Mouse (Mus musculus) kidney, embryonic 15.5 days (tissue): ENCODE data around the gene Brca2. TPM values are rescaled to one million over a fixed set of nuclear protein-coding genes. Genes with fewer than 3 reads are reported as not detected.

ENCODE experiments used
- ATAC-seq: fragments of 200-750 bp; cut with Nextera tagmentation; replicated peaks from 2 replicates; pipeline ENCODE4 v1.8.0; 2017; ENCODE audit warnings: moderate TSS enrichment; ENCODE audit not compliant: low FRiP score
- H3K27ac ChIP-seq: fragments of 300-500 bp; sonication (generic); 2 replicates; pipeline ENCODE4 v1.5.1; 2015; ENCODE audit warnings: mild to moderate bottlenecking, inconsistent platforms
- H3K27me3 ChIP-seq: fragments of 300-500 bp; sonication (generic); 2 replicates; pipeline ENCODE4 v1.6.1; 2015; ENCODE audit warnings: inconsistent platforms
- H3K36me3 ChIP-seq: fragments of 300-500 bp; sonication (generic); 2 replicates; pipeline ENCODE4 v1.6.1; 2015; ENCODE audit warnings: inconsistent platforms
- H3K4me1 ChIP-seq: fragments of 300-500 bp; sonication (generic); 2 replicates; pipeline ENCODE4 v1.6.1; 2015; ENCODE audit warnings: inconsistent platforms
- H3K4me2 ChIP-seq: fragments of 300-500 bp; sonication (generic); 2 replicates; pipeline ENCODE4 v1.6.1; 2015; ENCODE audit warnings: moderate library complexity, mild to moderate bottlenecking, inconsistent platforms
- H3K4me3 ChIP-seq: fragments of 300-500 bp; sonication (generic); replicated peaks from 2 replicates; pipeline ENCODE4 v1.5.1; 2015; ENCODE audit warnings: mild to moderate bottlenecking, inconsistent platforms
- H3K9ac ChIP-seq: fragments of 300-500 bp; sonication (generic); 2 replicates; pipeline ENCODE4 v1.6.1; 2015; ENCODE audit warnings: mild to moderate bottlenecking, inconsistent platforms
- H3K9me3 ChIP-seq: fragments of 300-500 bp; sonication (generic); replicated peaks from 2 replicates; pipeline ENCODE4 v1.6.1; 2016; ENCODE audit warnings: inconsistent platforms
- WGBS: fragments of 180-500 bp; shearing (Covaris S2); methylation state at CpG from one replicate; pipeline ENCODE4 v1.1.7; 2015; ENCODE audit warnings: mixed read lengths; 5-methylcytosine and 5-hydroxymethylcytosine counted together
- polyA plus RNA-seq: library from polyadenylated mRNA; unstranded; fragments of >200 nt; fragmentation: Nextera tagmentation; extraction: Ambion mirVana; gene quantifications from 2 replicates; pipeline ENCODE4 v1.2.1, GENCODE M21; 2015

Gene Brca2
- polyA plus RNA-seq, 1 experiment from 2014 or later = 27.4 TPM

- no peak within 1 kb of the TSS for H3K4me2 ChIP-seq
- H3K27ac ChIP-seq = no peak within 1 kb of the TSS
- H3K9me3 ChIP-seq = no peaks in the 10 kb centered on the region
- no peak for ATAC-seq
- 61% methylated on average over 4 of the region's 4 CpGs for WGBS
- no peak within 1 kb of the TSS for H3K4me3 ChIP-seq
- H3K27me3 ChIP-seq = no peaks in the 10 kb centered on the region
- H3K9ac ChIP-seq = no peak within 1 kb of the TSS
- H3K4me1 ChIP-seq = peaks cover 4% of the 10 kb centered on the region; the same call in 1 of the 2 replicates
- H3K36me3 ChIP-seq = no peaks in the 10 kb centered on the region
Observed at GRCm38 (mm10) chr5:150518064-150518463, 4.4 kb upstream of the Brca2 start, which contains the start of gene Zar1l. Gene Zar1l (minus strand): TSS chr5:150518164.

GRCm38 (mm10) chr5:150519551-150519950, 2.9 kb upstream of the Brca2 start:
- no peak overlapping the region for H3K4me2 ChIP-seq
- no peak for ATAC-seq
- H3K27ac ChIP-seq = no peak overlapping the region
- peaks cover 11% of the 10 kb centered on the region for H3K4me1 ChIP-seq
- H3K27me3 ChIP-seq = no peaks in the 10 kb centered on the region
- no peak overlapping the region for H3K4me3 ChIP-seq
- no peaks in the 10 kb centered on the region for H3K9me3 ChIP-seq
- H3K9ac ChIP-seq = no peak overlapping the region
- WGBS = 95% methylated on average over 1 of the region's 1 CpGs
- H3K36me3 ChIP-seq = no peaks in the 10 kb centered on the region

- Histone ChIP-seq H3K9ac (peak overlapping the region; percentile 83), H3K27me3 (no peaks in the 10 kb centered on the region), H3K4me2 (peak overlapping the region; percentile 65), H3K4me1 (peaks cover 11% of the 10 kb centered on the region), H3K27ac (peak overlapping the region; percentile 82), H3K4me3 (peak overlapping the region; percentile 71), H3K36me3 (no peaks in the 10 kb centered on the region), H3K9me3 (no peaks in the 10 kb centered on the region)
- WGBS = 7% methylated on average over 11 of the region's 11 CpGs
- peak; percentile 61 for ATAC-seq
Observed at GRCm38 (mm10) chr5:150522867-150523234, 421 bp downstream of the Brca2 start.

DNA sequence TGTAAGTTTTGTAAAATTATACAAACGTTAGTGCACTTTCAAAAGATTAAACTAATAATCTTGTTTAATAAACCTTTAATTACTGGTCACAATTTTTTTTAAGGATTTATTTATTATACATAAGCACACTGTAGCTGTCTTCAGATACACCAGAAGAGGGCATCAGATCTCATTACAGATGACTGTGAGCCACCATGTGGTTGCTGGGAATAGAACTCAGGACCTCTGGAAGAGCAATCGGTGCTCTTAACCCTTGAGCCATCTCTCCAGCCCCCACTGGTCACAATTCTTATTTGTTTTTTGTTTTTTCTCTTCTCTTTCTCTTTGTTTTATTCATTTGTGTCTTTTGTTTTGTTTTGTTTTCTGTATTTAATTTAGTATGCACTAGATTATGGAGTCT, 2.8 kb downstream of the Brca2 start:
- Histone ChIP-seq H3K4me3 (no peak overlapping the region), H3K36me3 (peaks cover 5% of the 10 kb centered on the region; the same call in 1 of the 2 replicates), H3K4me1 (peaks cover 11% of the 10 kb centered on the region), H3K4me2 (no peak overlapping the region), H3K9me3 (no peaks in the 10 kb centered on the region), H3K27me3 (no peaks in the 10 kb centered on the region), H3K27ac (no peak overlapping the region), H3K9ac (no peak overlapping the region)
- no peak for ATAC-seq
- WGBS = 83% methylated on average over 2 of the region's 2 CpGs

GRCm38 (mm10) chr5:150541302-150541701, 18.9 kb downstream of the Brca2 start:
- H3K4me2 ChIP-seq = no peak overlapping the region
- ATAC-seq = no peak
- no peak overlapping the region for H3K27ac ChIP-seq
- H3K9ac ChIP-seq = no peak overlapping the region
- 93% methylated on average over 1 of the region's 1 CpGs for WGBS
- H3K27me3 ChIP-seq = no peaks in the 10 kb centered on the region
- no peaks in the 10 kb centered on the region for H3K9me3 ChIP-seq
- no peak overlapping the region for H3K4me3 ChIP-seq
- peaks cover 45% of the 10 kb centered on the region for H3K36me3 ChIP-seq
- no peaks in the 10 kb centered on the region for H3K4me1 ChIP-seq

GRCm38 (mm10) chr5:150543184-150543583, 20.8 kb downstream of the Brca2 start:
- Histone ChIP-seq H3K9ac (no peak overlapping the region), H3K36me3 (peaks cover 28% of the 10 kb centered on the region), H3K27me3 (no peaks in the 10 kb centered on the region), H3K27ac (no peak overlapping the region), H3K4me2 (no peak overlapping the region), H3K4me3 (no peak overlapping the region), H3K9me3 (no peaks in the 10 kb centered on the region), H3K4me1 (no peaks in the 10 kb centered on the region)
- 80% methylated on average over 2 of the region's 2 CpGs for WGBS
- ATAC-seq = no peak

GRCm38 (mm10) chr5:150551637-150552036, 29.2 kb downstream of the Brca2 start:
- no peaks in the 10 kb centered on the region for H3K4me1 ChIP-seq
- peaks cover 54% of the 10 kb centered on the region for H3K36me3 ChIP-seq
- H3K9me3 ChIP-seq = no peaks in the 10 kb centered on the region
- H3K4me3 ChIP-seq = no peak overlapping the region
- H3K4me2 ChIP-seq = no peak overlapping the region
- no peaks in the 10 kb centered on the region for H3K27me3 ChIP-seq
- H3K27ac ChIP-seq = no peak overlapping the region
- no peak overlapping the region for H3K9ac ChIP-seq
- no peak for ATAC-seq
- WGBS = 45% methylated on average over 3 of the region's 3 CpGs

- H3K9me3 ChIP-seq = no peaks in the 10 kb centered on the region
- no peak overlapping the region for H3K4me2 ChIP-seq
- no peak overlapping the region for H3K4me3 ChIP-seq
- H3K27me3 ChIP-seq = no peaks in the 10 kb centered on the region
- peaks cover 85% of the 10 kb centered on the region for H3K36me3 ChIP-seq
- WGBS = 96% methylated on average over 6 of the region's 6 CpGs
- no peak for ATAC-seq
- H3K9ac ChIP-seq = no peak overlapping the region
- no peaks in the 10 kb centered on the region for H3K4me1 ChIP-seq
- H3K27ac ChIP-seq = no peak overlapping the region
Observed at GRCm38 (mm10) chr5:150559519-150560103, 37.2 kb downstream of the Brca2 start.

DNA sequence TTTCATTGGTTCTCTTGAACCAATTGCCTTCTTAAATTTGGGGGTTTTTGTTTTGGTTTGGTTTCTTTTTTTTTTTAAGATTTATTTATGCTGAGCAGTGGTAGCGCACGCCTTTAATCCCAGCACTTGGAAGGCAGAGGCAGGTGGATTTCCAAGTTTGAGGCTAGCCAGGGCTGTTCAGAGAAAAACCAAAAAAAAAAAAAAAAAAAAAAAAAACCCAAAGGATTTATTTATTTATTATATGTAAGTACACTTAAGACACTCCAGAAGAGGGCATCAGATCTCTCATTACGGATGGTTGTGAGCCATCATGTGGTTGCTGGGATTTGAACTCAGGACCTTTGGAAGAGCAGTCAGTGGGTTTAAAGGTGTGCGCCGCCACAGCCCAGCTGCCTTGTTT, 38.4 kb downstream of the Brca2 start:
- Histone ChIP-seq H3K27me3 (no peaks in the 10 kb centered on the region), H3K27ac (no peak overlapping the region), H3K9me3 (no peaks in the 10 kb centered on the region), H3K9ac (no peak overlapping the region), H3K4me3 (no peak overlapping the region), H3K4me2 (no peak overlapping the region), H3K4me1 (no peaks in the 10 kb centered on the region), H3K36me3 (peaks cover 79% of the 10 kb centered on the region)
- 95% methylated on average over 5 of the region's 5 CpGs for WGBS
- ATAC-seq = no peak

GRCm38 (mm10) chr5:150561376-150561775, 38.9 kb downstream of the Brca2 start:
- Histone ChIP-seq H3K9me3 (no peaks in the 10 kb centered on the region), H3K27ac (no peak overlapping the region), H3K4me3 (no peak overlapping the region), H3K27me3 (no peaks in the 10 kb centered on the region), H3K4me2 (no peak overlapping the region), H3K4me1 (no peaks in the 10 kb centered on the region), H3K9ac (no peak overlapping the region), H3K36me3 (peaks cover 78% of the 10 kb centered on the region)
- ATAC-seq = no peak

- Histone ChIP-seq H3K9ac (no peak overlapping the region), H3K27me3 (no peaks in the 10 kb centered on the region), H3K36me3 (peaks cover 80% of the 10 kb centered on the region), H3K4me2 (no peak overlapping the region), H3K4me1 (no peaks in the 10 kb centered on the region), H3K9me3 (no peaks in the 10 kb centered on the region), H3K27ac (no peak overlapping the region), H3K4me3 (no peak overlapping the region)
- ATAC-seq = no peak
- WGBS = 90% methylated on average over 5 of the region's 5 CpGs
Observed at GRCm38 (mm10) chr5:150561783-150562182, 39.4 kb downstream of the Brca2 start.

DNA sequence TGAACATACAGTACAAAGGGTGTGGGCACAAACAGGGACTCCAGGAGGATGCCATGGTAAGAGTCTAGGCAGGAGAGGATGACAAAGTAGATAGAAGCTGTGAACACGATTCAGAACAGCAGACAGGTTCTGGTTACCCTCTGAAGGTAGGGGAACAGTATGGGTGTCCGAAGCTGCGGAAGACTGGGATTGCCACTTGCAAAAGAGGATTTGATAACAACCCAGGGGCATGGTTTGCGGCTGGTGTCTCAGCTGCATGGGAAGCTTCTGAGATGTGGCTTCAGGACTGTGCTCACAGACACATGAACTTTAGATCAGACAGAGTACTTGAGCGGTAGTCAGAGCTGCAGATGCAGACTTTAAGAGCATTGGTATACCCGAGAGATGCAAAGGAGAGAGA, 42.0 kb downstream of the Brca2 start:
- no peak overlapping the region for H3K9ac ChIP-seq
- H3K4me1 ChIP-seq = no peaks in the 10 kb centered on the region
- no peak for ATAC-seq
- H3K9me3 ChIP-seq = no peaks in the 10 kb centered on the region
- H3K4me2 ChIP-seq = no peak overlapping the region
- no peak overlapping the region for H3K27ac ChIP-seq
- H3K36me3 ChIP-seq = peaks cover 76% of the 10 kb centered on the region
- WGBS = 98% methylated on average over 6 of the region's 6 CpGs
- H3K27me3 ChIP-seq = no peaks in the 10 kb centered on the region
- H3K4me3 ChIP-seq = no peak overlapping the region

DNA sequence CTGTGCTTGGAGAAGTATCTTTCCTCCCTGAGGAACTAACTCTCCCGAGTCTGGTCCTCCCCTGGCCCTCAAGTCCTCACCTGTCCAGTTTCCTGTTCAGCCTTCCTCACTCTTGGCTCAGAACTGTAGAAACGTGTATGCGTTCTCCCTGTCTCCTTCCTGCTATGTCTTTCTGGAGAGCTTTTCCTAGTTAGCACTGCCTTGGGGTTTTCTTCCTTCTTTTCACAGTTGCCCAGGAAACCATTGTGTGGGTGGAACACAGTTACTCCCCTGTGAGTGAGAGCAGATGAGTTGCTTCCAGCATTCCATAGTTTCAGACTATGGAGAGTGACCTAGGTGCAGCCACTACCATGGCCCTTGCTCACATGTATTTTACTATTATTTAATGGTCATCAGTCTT, 43.8 kb downstream of the Brca2 start:
- 71% methylated on average over 3 of the region's 3 CpGs for WGBS
- H3K4me3 ChIP-seq = no peak overlapping the region
- no peak overlapping the region for H3K27ac ChIP-seq
- H3K4me1 ChIP-seq = no peaks in the 10 kb centered on the region
- peaks cover 68% of the 10 kb centered on the region for H3K36me3 ChIP-seq
- H3K9ac ChIP-seq = no peak overlapping the region
- ATAC-seq = no peak
- no peaks in the 10 kb centered on the region for H3K9me3 ChIP-seq
- H3K27me3 ChIP-seq = no peaks in the 10 kb centered on the region
- H3K4me2 ChIP-seq = no peak overlapping the region
